Mouse (Mus musculus): Measurements from ENCODE around the gene St7l. TPM values are rescaled to one million over a fixed set of nuclear protein-coding genes. Genes with fewer than 3 reads are reported as not detected.

St7l gene
- polyA plus RNA-seq (2017; shearing (Covaris generic)): 46.3 TPM

DNA sequence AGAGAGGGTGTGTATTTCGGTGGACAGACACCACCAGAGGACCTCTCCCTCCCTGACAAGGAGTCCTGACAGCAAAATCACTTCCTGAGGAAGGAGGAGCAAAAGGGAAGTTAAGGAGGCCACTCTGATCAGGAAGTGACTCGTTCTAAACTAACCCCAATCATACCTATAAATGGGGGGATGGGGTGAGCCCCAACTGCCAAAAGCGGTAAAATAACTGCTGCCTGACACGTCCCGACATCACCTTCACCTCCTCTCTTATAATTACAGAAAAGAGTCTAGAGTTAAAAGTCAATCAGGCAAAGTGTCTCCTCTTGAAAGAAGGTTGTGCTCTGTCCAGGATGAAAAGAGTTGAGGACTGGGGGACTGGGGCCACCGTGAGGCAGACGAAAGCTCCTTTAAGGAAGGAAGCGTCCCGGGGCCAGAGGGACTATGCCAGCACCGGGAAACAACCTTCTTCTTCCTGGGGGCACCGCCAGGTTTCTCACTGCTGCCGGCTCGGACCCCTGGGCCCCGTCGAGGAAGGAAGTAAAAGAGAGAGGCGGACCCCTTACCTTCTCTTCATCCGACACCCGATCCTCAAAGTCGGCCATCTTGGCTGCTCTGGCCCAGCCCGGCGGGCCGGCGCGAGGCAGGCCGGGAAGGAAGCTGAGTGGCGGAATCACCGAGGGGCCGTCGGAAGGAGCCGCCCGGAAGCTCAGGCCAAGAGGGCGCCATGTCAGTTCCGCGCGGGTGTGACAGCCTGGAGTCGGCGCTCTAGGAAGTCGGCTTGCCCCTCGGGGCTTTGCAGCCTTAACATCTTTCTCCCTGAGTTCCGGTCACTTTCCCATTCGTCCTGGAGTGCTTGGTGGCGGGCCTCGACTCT lies at the start of gene St7l, which contains the start of gene Capza1:
TSS of gene St7l (plus strand) at position 220 of the 865 bp plus-strand sequence.
TSS of gene Capza1 (minus strand) at position 720 of the 865 bp plus-strand sequence.

DNA sequence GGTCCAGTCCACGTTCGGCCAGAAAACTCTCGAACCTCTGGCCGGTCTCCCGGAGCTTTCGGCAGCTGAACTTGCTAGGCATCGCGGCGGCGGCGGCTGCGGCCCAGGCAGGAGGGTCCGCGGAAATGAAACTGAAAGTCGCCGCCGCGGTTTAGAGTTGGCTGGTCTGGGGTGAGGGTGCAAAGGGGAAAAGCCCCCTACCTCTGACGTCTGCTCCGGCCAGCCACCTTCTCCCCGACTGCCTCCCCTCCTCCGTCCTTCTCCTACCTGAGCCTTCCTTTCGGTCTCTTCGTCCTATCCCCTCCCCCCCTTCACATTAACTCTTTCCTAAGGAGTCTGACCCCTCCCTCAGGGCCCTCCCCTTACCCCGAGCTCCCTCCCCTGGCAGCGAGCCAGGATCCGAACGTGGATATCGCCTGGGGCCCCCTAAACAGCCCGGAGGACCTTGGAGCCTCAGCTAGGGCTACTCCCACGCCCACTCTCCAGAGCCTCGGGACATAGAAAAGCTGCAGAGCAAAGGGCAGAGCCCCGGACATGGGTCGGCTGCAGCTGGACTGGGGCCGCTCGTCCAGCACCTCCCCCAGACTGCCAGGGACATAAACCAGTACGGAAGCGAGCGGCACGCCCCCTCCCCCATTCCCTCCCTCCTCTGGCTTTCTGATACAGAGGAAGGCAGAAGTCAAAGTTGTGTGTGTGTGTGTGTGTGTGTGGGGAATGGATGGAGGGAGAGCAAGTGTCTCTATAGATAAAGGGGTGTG lies 45.6 kb upstream of the St7l start, which contains the start of gene Mov10:
TSS of gene Mov10 (minus strand) at position 573 of the 758 bp plus-strand sequence.

DNA sequence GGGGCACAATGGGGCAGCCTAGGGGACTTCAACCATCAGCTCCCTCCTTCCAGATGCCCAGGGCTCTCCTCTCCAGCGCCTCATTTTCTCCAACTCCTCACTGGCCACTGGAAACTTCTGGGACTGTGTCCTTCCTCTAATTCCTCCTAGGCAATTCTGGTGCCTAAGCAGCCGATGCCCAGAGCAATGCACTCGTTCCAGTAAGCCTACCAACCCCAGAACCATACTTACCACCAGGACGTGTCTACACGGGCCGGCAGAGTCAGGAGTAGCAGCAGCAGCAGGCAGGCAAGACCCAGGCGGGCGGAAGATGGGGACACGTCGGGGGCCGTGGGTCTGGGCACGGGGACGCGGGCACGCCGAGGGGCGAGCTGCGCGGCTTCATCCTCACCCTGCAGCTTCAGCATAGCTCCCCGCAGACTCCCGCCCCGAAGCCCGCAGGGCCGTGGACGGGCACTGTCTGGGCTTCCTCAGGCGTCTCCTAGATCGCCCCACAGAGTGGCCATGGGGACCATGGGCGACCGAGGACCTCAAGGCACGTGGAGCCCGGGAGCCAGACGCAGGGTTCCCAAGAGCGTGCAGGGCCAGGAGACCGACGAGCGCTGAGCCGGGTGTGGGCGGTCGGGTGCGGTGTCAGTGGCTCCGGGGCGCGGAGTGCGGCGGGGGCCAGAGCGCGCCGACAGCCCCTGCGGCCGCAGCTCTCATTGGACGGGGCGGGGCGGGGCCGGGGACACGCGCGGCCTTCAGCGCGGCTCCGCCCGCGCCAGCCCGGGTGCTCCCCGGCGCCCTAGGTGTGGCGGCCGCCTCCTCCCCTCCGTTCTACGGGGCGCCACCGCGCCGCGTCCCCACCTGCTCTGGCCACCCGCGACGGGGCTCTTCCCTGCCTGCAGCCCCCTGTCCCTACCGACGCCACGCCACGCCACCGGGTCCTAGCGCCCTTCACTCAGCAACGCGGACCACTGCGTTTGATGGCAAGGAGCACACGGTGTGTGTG lies 97.6 kb downstream of the St7l start, which contains the start of gene Wnt2b:
TSS of gene Wnt2b (minus strand) at position 856 of the 994 bp plus-strand sequence.

Other genes with a start within 250 kb of the St7l start
- gene Slc16a1, start 225.3 kb upstream of the St7l start, polyA plus RNA-seq (2017; shearing (Covaris generic)): 15.1 TPM
- 58.2 TPM for gene Ppm1j, start 82.9 kb upstream of the St7l start, polyA plus RNA-seq (2017; shearing (Covaris generic))
- gene Fam19a3, start 82.2 kb upstream of the St7l start, polyA plus RNA-seq (2017; shearing (Covaris generic)): 1.0 TPM
- 13.0 TPM for gene Rhoc, start 75.6 kb upstream of the St7l start, polyA plus RNA-seq (2017; shearing (Covaris generic))
- gene Mov10, start 45.4 kb upstream of the St7l start, polyA plus RNA-seq (2017; shearing (Covaris generic)): 60.3 TPM
- gene Capza1, start 500 bp downstream of the St7l start, polyA plus RNA-seq (2017; shearing (Covaris generic)): 510 TPM
- 0.27 TPM for gene Wnt2b, start 97.9 kb downstream of the St7l start, polyA plus RNA-seq (2017; shearing (Covaris generic))
- 0.05 TPM for gene Cttnbp2nl, start 189.1 kb downstream of the St7l start, polyA plus RNA-seq (2017; shearing (Covaris generic))
- gene 4930564D02Rik, start 202.8 kb downstream of the St7l start, polyA plus RNA-seq (2017; shearing (Covaris generic)): not detected